Comparison of ENCODE assay signal across 11 mouse cellular contexts in the genomic region with DNA sequence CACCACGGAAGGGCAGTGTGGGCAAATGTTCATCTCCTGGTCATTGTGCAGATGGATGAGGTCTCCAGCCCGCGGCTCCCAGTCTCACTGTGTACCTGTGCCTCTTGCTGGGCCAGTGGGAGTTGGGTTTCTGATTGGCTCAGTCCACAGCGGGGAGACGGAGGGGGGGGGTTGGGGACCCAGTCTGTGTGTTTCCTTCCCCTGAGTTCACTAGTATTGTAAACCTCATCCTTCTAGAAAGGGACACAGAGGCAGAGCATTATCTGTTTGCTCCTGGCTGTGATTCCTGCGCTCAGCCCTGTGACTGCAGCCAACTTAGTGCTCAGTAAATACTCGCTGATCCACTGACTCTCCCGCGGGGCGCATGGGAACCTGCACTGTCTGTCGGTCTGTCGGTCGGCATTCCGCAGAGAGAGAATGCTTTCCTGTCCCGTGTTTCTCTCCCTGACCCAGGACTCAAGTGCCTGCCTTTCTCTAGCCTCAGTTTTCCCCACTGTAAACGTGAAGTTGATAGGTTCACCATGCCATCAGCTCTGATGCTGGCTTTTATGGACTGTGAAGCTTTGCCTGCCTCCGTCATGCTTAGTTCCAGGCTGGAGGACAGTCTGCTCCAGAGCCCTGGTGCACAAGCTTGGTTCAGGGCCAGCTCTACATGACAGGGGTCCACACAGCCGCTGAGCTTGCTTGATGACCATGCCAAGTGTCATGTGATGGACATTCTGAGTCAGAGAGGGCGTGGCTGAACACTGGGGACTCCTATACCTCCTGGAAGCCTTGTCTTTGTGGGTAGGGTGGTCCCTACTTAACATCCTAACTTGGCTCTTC. TPM values are rescaled to one million over a fixed set of nuclear protein-coding genes. Genes with fewer than 3 reads are reported as not detected.
DNase-seq lines count a peak whose midpoint lies in the region; ATAC-seq and TF ChIP-seq lines count a peak whose summit lies in the region.
"Had no signal": no experiment of that assay in that cellular context is flagged by ENCODE, and none has a peak within 500 bp of the region (broad histone marks: within the 10 kb centered on the region; RNA-seq: fewer than 3 reads in every experiment).

No protein-coding gene starts in this region.

- peaks cover 77% of the 10 kb centered on the region for H3K4me1 ChIP-seq in forebrain, embryonic 10.5 days
- H3K4me1 ChIP-seq in forebrain, postnatal 0 days (ENCODE audit: insufficient read depth), result peaks cover 29% of the 10 kb centered on the region
- no peaks in the 10 kb centered on the region for H3K4me1 ChIP-seq in lung, postnatal 0 days (ENCODE audit: insufficient read depth, low read depth, low read length)
- peaks cover 13% of the 10 kb centered on the region for H3K4me1 ChIP-seq in limb, embryonic 11.5 days (ENCODE audit: control insufficient read depth, insufficient read depth, low read length)
- peaks cover 72% of the 10 kb centered on the region for H3K4me1 ChIP-seq in olfactory bulb, adult 2 months (ENCODE audit: control insufficient read depth, insufficient read depth, low read length)

- TF ChIP-seq POLR2A in olfactory bulb, adult 2 months (IDR thresholded peaks at IDR 0.05; ENCODE audit: insufficient read depth, low read depth, low read length), result no peak

- peaks cover 62% of the 10 kb centered on the region for H3K27me3 ChIP-seq in forebrain, embryonic 10.5 days (ENCODE audit: poor library complexity, severe bottlenecking)
- no peaks in the 10 kb centered on the region for H3K27me3 ChIP-seq in forebrain, postnatal 0 days (ENCODE audit: insufficient read depth, low read length)
- no peaks in the 10 kb centered on the region for H3K27me3 ChIP-seq in lung, postnatal 0 days (replicated peaks; ENCODE audit: insufficient read depth, low read length)
- H3K27me3 ChIP-seq in limb, embryonic 11.5 days (ENCODE audit: control insufficient read depth, insufficient read depth, low read length), result no peaks in the 10 kb centered on the region

- no peaks in the 10 kb centered on the region for H3K36me3 ChIP-seq in forebrain, embryonic 10.5 days (replicated peaks)
- H3K36me3 ChIP-seq in forebrain, postnatal 0 days (ENCODE audit: insufficient read depth), result no peaks in the 10 kb centered on the region
- no peaks in the 10 kb centered on the region for H3K36me3 ChIP-seq in lung, postnatal 0 days (ENCODE audit: insufficient read depth, low read length)
- no peaks in the 10 kb centered on the region for H3K36me3 ChIP-seq in limb, embryonic 11.5 days (ENCODE audit: control insufficient read depth, insufficient read depth, low read length)
- H3K36me3 ChIP-seq: limb, embryonic 15.5 days had no signal

- no peak for ATAC-seq in forebrain, postnatal 0 days
- peak; percentile 33; the same call in 1 of the 2 replicates for ATAC-seq in lung, postnatal 0 days
- ATAC-seq in limb, embryonic 11.5 days (ENCODE audit: insufficient number of reproducible peaks, low FRiP score, low TSS enrichment, low read depth), result no peak
- no peak for ATAC-seq in monocyte, adult 5-6 weeks (replicated peaks; ENCODE audit: insufficient number of reproducible peaks, low FRiP score, low TSS enrichment, poor library complexity, severe bottlenecking)
- ATAC-seq: CD4-positive, CD25-positive, alpha-beta regulatory T cell, adult 4 months had no signal

- H3K27ac ChIP-seq in forebrain, embryonic 10.5 days, result peak overlapping the region; percentile 84
- no peak overlapping the region for H3K27ac ChIP-seq in forebrain, postnatal 0 days (ENCODE audit: low read depth, low read length)
- H3K27ac ChIP-seq in lung, postnatal 0 days (ENCODE audit: low read length), result no peak overlapping the region
- 0 out of 2 replicates have a peak overlapping the region, but pooled peaks have one; percentile 3 for H3K27ac ChIP-seq in limb, embryonic 11.5 days (replicated peaks; ENCODE audit: low read depth, low read length)
- H3K27ac ChIP-seq in olfactory bulb, adult 2 months (ENCODE audit: insufficient read depth, low read depth, low read length), result 0 out of 2 replicates have a peak overlapping the region, but pooled peaks have one; percentile 0
- H3K27ac ChIP-seq: kidney, postnatal 0 days; limb, embryonic 15.5 days had no signal

- peak overlapping the region; percentile 18; the same call in 1 of the 2 replicates for H3K4me3 ChIP-seq in forebrain, embryonic 10.5 days
- H3K4me3 ChIP-seq in forebrain, postnatal 0 days (ENCODE audit: low read depth, low read length), result no peak overlapping the region
- no peak overlapping the region for H3K4me3 ChIP-seq in lung, postnatal 0 days (ENCODE audit: low read depth, low read length)
- no peak overlapping the region for H3K4me3 ChIP-seq in limb, embryonic 11.5 days (ENCODE audit: low read depth, low read length)
- no peak overlapping the region for H3K4me3 ChIP-seq in olfactory bulb, adult 2 months (ENCODE audit: insufficient read depth, low read depth, low read length)
- H3K4me3 ChIP-seq: limb, embryonic 15.5 days had no signal

- TF ChIP-seq CTCF in forebrain, postnatal 0 days (IDR thresholded peaks at IDR 0.05; ENCODE audit: low read depth), result no peak
- no peak for TF ChIP-seq CTCF in lung, postnatal 0 days (IDR thresholded peaks at IDR 0.05)
- no peak for TF ChIP-seq CTCF in olfactory bulb, adult 2 months (IDR thresholded peaks at IDR 0.05; ENCODE audit: insufficient read depth, low read depth, low read length)

- TF ChIP-seq EP300 in lung, postnatal 0 days (IDR thresholded peaks at IDR 0.05), result no peak

- 13% methylated on average over 19 of the region's 19 CpGs for WGBS in forebrain, embryonic 10.5 days
- 14% methylated on average over 19 of the region's 19 CpGs for WGBS in forebrain, postnatal 0 days
- WGBS in lung, postnatal 0 days, result 15% methylated on average over 19 of the region's 19 CpGs
- WGBS in limb, embryonic 11.5 days, result 16% methylated on average over 19 of the region's 19 CpGs
- WGBS in olfactory bulb, adult 2 months, result 19% methylated on average over 19 of the region's 19 CpGs

- H3K9me3 ChIP-seq in forebrain, embryonic 10.5 days, result peaks cover 4% of the 10 kb centered on the region; the same call in 1 of the 2 replicates
- no peaks in the 10 kb centered on the region for H3K9me3 ChIP-seq in forebrain, postnatal 0 days (ENCODE audit: low read length)
- H3K9me3 ChIP-seq in lung, postnatal 0 days (ENCODE audit: low read length), result no peaks in the 10 kb centered on the region
- no peaks in the 10 kb centered on the region for H3K9me3 ChIP-seq in limb, embryonic 11.5 days (ENCODE audit: control insufficient read depth, low read length)
- H3K9me3 ChIP-seq: limb, embryonic 15.5 days had no signal

- no peak overlapping the region for H3K4me2 ChIP-seq in forebrain, postnatal 0 days (ENCODE audit: low read depth)
- H3K4me2 ChIP-seq in lung, postnatal 0 days (replicated peaks; ENCODE audit: low read depth, low read length), result no peak overlapping the region
- no peak overlapping the region; the same call in 1 of the 2 replicates for H3K4me2 ChIP-seq in limb, embryonic 11.5 days (ENCODE audit: low read depth, severe bottlenecking)
- H3K4me2 ChIP-seq: limb, embryonic 15.5 days had no signal

- H3K9ac ChIP-seq in forebrain, postnatal 0 days, result no peak overlapping the region
- H3K9ac ChIP-seq in lung, postnatal 0 days (replicated peaks; ENCODE audit: low read depth), result no peak overlapping the region
- no peak overlapping the region for H3K9ac ChIP-seq in limb, embryonic 11.5 days (ENCODE audit: low read length)
- H3K9ac ChIP-seq: limb, embryonic 15.5 days had no signal

- peak; percentile 21 for DNase-seq in forebrain, embryonic 10.5 days (ENCODE audit: extremely low spot score, low spot score)
- DNase-seq in forebrain, postnatal 0 days, result no peak
- no peak for DNase-seq in lung, postnatal 0 days (ENCODE audit: low spot score)
- no peak for DNase-seq in lung, postnatal 25 days (ENCODE audit: low spot score)
- DNase-seq in limb, embryonic 11.5 days (ENCODE audit: low spot score), result no peak
- DNase-seq in testis, postnatal 14 days (ENCODE audit: low spot score), result no peak

RNA-seq across cellular contexts. Expression of a gene that starts 55.1 kb away (rescaled TPM):
- 0.65 and 1.4 TPM in 2 replicates for polyA plus RNA-seq in forebrain, embryonic 10.5 days (2016; fragmentation: Nextera tagmentation; extraction: Ambion mirVana)
- total RNA-seq in forebrain, postnatal 0 days (2014; rRNA removed), result 46.3 and 73.8 TPM in 2 replicates
- 28.3 and 48.4 TPM in 2 replicates for polyA plus RNA-seq in forebrain, postnatal 0 days (2015; fragmentation: Nextera tagmentation; extraction: Ambion mirVana)
- polyA plus RNA-seq in lung, postnatal 0 days (2015; fragmentation: Nextera tagmentation; extraction: Ambion mirVana), result 0.11 and 0.13 TPM in 2 replicates
- 0.13 and 0.21 TPM in 2 replicates for polyA plus RNA-seq in limb, embryonic 11.5 days (2014; fragmentation: Nextera tagmentation; extraction: Ambion mirVana)
- 99.7 TPM in 1 of 2 replicates, not detected in the other for polyA plus RNA-seq in olfactory bulb, adult 2 months (2012; ENCODE audit: insufficient read depth, insufficient read length, low replicate concordance, missing spikeins)
- total RNA-seq in monocyte, adult 5-6 weeks (2017), result 0.67 TPM in 1 of 3 replicates, not detected in the others
- polyA plus RNA-seq: CD4-positive, CD25-positive, alpha-beta regulatory T cell, adult 4 months had no signal

Comparison
In these comparisons a context has a peak if more than half of its experiments do, and no peak if none do; other contexts are left out.
1. H3K27ac ChIP-seq: peak in forebrain, embryonic 10.5 days (single experiment), limb, embryonic 11.5 days (single experiment) and olfactory bulb, adult 2 months (single experiment); none in forebrain, postnatal 0 days (single experiment) and lung, postnatal 0 days (single experiment).